Mouse (Mus musculus) urinary bladder, postnatal 14 days (tissue): Measurements from ENCODE around the gene Daxx.
A peak's percentile ranks its signal among the peaks of the same experiment; 100 is the strongest.
"Not testable (repeated sequence)": the region's sequence is repeated elsewhere in the genome, so short reads cannot be mapped to it uniquely, and the experiment has no call there.

Experiments
- DNase-seq: peaks from one replicate; pipeline ENCODE4 v3.0.0; 2021; ENCODE audit warnings: low spot score

Daxx gene

DNA sequence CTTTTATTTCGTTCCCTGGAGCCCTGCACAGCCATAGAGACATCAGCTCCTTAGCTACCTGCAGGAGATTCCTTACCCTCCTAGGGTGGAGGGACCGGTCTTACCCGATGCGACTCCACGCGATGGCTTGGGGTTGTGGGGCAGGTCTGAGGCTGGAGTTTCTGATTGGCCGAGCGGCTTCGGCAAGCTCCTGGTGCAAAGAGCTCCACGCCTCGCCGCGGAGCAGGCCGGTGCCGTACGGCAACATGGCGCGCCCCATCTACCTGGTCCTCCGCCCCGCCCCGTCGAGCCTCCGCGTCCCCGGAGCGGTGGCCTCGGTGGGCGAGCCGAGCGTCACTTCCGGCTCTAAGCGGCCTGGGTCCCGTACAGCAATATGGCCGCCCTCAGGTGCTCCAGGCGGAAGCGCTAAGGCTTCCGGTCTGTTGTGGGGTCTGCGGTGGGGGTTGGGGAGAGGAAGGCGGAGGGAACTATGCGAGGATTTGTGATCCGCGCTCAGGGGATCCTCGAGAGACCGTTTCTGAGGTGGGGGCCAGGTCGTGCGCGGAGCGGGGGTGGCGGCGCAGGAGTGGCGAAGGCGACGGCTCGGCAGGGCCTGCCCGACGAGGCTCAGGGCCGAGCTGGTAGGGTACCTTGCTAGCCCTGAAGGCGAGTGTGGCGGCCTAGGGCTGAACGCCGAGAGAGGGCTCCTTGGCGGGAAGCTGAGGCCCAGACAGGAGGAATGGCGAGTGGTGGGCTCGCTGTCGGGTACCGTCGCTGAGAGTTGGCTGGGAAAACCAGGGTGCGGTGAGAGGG, at the start of gene Daxx:
Gene Daxx (plus strand): TSS at position 338 of the 792 bp plus-strand sequence.
- DNase-seq: peak; percentile 99

DNA sequence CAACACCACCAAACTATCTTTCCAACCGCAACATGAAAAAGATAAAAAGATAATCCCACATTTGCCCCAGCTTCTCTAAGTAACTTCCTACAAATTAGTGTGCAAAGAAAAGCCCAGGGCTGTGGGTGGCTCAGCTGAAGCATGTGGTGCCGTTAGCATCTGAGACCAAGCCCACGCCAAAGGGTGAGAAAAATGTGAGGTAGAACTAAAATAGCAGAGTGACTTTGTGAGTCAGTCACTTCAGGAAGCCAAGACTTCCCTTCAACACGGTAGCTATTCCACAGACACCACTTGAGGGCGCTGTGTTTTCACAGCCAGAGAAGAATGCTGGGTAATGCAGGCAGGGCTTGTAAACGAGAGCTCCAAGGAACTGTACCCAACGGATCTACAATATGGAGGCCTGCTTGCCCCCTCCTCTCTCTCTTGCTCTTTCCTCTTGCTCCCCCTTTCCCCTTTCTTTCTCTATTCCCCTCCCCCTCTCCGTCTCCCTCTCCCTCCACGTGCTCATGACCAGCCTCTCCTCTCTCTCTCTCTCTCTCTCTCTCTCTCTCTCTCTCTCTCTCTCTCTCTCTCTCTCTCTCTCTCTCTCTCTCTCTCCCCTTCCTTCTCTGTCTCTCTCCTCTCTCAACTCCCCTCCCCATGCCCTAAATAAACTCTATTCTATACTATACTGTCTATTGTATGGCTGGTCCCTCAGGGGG, 43.7 kb upstream of the Daxx start:
- peak; percentile 26 for DNase-seq

DNA sequence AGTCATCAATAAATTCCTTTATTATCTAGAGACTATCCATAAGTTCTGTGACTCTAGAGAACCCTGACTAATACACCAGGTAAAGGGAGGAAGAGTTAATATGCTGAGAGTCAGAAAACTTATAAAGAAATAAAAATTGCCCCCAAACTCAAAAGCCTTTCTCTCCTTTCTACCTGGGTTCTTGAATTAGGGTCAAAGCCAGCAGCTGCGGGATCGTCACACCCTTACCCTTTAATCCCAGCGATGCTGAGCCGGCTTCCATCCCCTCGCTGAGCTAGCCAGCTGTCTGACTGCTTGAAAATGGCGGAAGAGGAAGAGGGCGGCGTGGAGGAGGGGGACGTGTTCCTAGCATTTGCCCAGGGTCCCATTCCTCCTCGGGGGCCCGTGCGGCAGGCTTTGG, 35.7 kb upstream of the Daxx start, which contains the start of gene Gm7029:
Gene Gm7029 (plus strand): TSS at position 301 of the 400 bp plus-strand sequence.
- not testable (repeated sequence) for DNase-seq

DNA sequence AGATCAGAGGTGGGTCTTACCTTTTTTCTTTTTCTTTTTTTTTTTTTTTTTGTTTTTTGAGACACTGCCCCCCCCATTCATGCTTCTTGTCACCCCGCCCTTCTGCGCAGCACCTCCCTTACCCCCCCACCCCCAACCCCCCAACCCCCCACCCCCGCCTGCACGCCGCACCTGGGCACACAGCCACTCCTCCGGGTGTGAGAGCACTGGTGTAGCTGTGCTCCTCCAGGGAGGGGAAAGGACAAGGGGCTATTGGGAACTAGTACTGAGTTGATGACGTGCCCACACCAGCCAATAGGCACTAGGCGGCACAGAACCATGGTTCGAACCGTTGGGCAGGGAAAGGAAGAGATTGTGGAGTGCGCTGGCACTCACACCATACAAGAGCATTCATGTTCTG, 34.8 kb upstream of the Daxx start:
- DNase-seq: no peak

DNA sequence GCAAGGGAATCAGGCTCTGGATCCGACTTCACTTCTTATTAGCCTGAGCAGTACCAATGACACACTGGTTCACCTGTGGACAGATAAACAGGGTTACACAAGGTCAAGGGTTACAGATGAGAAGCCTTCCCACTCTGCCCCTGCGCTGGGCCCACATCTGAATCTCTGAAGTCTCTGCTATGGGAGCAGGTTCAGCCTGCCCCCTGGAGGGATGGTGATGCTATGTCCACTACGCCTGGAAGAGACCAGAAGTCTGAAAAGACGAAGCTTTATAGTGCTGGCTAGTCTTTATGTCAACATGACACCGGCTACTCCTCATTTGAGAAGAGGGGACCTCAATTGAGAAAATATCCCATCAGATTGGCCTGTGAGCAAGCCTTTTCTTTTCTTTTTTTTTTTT, 33.4 kb upstream of the Daxx start:
- DNase-seq: peak; percentile 13

DNA sequence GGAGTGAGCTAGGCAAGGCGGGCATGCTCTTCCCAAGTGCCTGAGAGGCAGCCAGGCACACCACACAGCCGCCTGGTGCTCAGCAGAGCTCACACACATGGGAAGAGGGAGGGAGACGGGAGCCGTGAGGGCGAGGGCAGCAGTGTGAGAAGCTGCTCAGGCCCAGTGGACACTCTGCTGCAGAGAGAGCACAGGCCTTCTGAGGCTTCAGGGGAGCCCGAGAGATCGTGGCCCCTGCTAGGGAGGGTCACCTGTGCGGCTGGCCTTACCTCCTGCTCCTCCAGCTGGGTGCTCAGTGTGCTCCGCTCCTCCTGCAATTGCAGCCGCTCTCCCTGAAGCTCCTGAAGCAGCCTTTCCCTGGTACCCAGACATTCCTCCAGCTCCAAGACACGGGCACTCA, 24.9 kb upstream of the Daxx start:
- not testable (repeated sequence) for DNase-seq

DNA sequence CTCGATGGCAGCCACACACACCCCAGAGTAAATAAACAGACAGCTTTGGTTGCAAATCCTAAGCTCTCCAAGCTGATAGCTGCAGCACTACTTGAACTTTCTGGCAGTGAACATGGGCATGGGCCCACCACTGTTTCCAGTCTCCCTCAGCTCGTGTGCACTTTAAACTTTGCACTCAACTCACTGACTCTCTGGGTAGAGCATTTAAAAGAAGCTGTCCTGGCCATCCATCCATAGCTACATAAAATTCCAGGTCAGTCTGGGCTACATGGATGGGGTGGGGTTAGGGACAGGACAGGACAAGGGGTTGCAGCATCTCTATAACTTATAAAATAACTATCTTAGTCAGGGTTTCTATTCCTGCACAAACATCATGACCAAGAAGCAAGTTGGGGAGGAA, 21.4 kb upstream of the Daxx start:
- not testable (repeated sequence) for DNase-seq

DNA sequence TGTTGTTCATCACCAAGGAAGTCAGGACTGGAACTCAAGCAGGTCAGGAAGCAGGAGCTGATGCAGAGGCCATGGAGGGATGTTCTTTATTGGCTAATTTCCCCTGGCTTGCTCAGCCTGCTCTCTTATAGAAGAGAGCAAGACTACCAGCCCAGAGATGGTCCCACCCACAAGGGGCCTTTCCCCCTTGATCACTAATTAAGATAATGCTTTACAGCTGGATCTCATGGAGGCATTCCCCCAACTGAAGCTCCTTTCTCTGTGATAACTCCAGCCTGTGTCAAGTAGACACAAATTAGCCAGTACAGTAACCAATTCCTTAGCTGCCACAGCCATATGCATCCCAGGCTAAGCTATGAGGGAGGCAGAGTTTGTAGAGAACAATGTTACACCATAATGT, 21.0 kb upstream of the Daxx start:
- not testable (repeated sequence) for DNase-seq

DNA sequence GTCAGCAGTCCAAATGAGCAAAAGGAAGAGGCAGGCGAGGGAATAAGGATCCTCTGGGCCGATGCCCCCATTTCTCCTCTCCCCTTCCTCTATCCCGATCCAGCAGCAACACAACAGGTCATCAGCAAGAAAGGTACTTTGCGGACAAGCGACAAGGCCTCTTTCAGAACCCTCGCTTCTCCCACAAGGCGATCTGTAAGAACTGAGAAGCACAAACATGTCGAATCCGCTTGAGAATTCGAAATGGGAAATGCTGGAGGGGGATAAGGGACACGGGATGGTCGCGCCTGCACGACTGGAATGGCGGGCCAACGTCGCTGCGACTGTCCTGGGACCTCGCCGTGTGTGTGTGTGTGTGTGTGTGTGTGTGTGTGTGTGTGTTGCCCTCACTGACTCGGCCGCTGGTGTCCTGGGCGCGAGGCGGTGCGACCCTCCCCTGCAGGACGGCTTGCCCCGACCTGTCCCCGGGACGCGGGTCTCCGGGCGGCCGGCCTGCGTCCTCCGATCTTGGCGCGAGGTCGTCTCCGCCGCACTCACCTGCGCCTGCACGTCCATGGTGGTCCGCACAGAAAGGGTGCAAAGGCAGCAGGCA, 19.2 kb upstream of the Daxx start:
- not testable (repeated sequence) for DNase-seq

DNA sequence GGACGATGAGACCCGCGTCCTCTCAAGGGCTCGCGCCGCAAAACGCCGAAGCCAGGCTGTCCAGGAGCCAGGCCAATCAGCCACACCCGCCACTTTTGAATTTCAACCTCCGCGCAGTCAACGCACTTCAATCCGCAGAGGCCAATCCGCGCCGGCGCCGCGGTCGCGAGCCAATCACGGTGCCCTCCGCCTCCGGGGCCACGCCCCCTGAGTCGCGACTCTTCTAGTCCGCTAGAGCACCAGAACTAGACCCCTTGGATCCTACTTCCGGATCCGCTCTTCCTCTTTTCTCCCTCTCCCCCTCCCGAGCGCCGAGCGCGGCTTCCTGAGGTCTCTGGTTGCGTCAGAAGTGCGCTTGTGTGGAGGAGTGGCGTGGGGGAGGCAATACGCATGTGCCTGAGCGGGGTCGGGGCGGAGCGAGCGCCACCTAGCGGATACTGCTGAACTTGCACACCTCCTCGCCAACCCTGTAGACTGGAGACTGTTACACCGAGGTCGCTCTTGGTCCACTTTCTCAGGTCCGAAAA, 18.6 kb upstream of the Daxx start, which contains the start of gene Kifc1:
Gene Kifc1 (minus strand): TSS at position 129 of the 527 bp plus-strand sequence.
- peak; percentile 99 for DNase-seq

DNA sequence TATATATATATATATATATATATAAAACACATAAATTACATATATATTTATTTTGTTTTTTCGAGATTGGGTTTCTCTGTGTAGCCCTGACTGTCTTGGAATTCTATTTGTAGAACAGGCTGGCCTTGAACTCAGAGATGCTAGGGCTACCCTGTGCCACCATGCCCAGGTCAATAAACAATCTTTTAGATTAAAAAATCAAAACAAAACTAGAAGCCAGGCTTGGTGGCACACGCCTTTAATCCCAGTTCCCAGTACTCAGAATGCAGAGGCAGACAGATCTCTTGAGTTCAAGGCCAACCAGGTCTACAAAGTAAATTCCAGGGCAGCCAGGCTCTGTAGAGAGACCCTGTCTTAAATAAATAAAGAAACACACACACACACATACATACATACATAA, 17.9 kb upstream of the Daxx start:
- DNase-seq: no peak

DNA sequence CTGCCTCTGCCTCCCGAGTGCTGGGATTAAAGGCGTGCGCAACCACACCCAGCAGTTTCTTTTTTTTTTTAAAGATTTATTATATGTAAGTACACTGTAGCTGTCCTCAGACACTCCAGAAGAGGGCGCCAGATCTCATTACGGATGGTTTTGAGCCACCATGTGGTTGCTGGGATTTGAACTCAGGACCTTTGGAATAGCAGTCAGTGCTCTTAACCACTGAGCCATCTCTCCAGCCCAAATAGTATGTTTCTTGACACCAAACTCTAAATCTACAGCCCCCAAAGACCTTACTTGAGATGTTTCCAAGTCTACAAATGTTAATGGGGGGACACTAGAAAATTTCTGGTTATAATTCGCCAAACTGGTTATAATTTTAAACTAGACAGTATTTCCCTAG, 17.3 kb upstream of the Daxx start:
- DNase-seq: not testable (repeated sequence)

DNA sequence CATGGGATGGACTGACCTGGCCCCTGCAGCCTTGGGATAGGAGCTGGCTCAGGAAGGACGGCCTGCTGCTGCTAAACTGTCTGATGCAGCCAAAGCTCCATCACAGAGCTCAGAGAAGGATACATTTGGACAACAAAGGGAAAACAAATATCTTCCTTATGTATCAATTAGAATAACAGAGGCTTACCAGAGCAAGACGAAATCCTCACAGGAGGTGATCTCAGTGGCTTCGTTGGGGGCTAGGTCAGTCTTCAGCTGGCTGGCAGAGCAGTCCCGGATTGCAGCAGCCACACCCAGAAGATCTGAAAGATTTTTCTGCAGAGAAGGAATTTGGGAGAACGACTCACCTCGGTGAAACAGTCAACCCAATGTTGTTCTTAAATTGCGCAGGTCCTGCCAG, 16.8 kb upstream of the Daxx start:
- DNase-seq: no peak

DNA sequence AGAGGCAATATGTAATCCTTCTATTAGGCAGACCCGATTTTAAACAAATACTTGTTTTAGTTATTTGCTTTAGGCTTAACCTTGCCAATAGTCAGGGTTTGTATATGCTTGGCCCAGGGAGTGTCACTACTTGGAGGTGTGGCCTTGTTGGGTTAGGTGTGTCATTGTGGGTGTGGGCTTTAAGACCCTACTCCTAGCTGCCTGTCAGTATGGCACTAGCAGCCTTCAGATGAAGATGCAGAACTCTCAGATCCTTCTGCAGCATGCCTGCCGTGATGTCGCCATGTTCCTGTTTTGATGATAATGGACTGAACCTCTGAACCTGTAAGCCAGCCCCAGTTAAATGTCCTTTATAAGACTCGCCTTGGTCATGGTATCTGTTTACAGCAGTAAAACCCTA, 16.2 kb upstream of the Daxx start:
- not testable (repeated sequence) for DNase-seq

DNA sequence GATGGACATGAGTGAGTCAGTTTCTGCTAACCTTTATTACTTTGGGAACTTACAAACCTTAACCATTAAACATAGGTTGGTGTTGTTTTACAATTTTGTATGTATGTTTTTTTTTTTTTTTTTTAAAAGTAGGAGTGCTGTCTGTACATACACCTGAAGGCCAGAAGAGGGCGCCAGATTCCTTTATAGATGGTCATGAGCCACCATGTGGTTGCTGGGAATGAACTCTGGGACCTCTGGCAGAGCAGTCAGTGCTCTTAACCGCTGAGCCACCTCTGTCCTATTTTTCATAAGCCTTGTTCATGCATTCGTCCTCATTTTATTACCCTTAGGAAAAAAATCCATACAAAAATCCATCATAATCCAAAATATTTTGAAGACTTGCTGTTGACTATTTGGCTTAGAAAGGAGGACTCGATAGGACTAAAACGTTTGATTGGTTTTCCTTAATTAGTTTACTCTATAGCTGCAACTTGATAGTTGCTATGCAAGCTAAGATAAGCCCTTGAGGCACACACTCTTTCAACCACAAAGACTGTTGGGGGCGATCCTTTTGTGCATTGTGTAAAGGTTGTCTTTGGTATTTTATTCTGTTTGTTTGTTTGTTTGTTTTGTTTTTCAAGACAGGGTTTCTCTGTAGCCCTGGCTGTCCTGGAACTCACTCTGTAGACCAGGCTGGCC, 12.0 kb upstream of the Daxx start:
- DNase-seq: no peak

DNA sequence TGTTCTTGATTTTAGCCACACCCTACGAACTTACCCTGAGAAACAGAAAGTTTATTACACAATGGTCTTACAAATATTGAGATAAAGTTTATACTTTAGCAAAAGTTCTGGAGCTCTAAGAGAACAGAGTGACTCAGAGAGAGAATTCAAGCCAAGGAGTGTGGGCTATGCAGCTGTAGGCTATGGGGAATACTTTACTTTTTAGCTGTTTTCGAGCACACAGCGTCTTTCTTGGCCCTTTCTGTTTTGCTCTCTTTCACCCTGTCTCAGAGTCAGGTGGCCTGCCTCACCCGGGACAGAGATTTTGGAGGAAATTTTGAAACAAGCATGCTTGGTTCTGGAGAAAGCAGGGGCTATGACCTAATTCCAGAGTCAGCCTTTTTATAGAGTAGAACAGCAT, 11.0 kb upstream of the Daxx start:
- DNase-seq: not testable (repeated sequence)

DNA sequence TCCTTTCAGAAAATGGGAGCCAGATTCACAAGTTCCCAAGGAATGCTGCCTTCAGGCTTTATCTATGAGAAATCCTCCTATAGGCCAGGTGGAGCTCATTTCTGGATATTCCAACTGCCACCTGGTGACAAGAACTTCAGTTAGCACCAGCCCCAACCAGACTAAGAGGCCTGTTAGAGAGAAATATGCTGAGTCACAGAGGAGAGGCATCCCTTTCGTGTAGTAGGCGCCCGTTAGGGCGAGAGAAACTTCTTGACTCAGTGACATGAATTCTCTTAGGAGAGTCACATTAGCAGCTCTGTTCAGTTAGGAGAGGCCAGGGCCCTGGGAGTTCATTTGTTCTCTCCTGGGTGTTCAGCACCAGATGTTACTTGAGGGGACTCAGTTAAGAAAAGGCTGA, 9.6 kb upstream of the Daxx start:
- DNase-seq: no peak

DNA sequence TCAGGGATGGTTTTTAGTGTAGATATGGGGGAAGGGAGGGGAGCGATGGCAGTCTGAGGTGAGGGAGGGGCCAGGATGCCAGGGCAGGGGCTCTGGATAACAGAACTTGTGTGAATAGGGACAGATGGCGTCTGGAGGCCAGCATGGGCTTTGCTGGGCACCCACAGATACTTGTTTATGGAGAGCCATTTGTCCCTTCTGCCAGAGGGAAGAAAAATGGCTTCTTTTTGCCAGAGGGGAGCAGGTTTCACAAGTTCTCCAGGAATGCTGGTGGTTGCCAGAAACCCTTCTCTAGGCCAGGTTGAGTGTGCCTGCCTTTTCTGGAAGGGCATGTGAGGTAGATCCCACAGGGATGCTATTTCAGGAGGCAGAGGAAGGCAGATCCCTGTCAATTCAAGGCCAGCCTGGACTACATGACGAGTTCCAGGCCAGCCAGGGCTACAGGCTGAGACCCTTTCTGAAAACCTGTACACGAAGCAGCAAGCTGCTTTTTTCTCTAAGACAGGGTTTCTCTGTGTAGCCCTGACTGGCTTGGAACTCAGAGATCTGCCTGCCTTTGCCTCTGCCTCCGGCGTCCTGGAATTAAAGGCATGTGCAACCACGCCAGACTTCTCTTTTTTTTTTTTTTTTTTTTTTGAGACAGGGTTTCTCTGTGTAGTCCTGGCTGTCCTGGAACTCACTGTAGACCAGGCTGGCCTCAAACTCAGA, 8.8 kb upstream of the Daxx start:
- no peak for DNase-seq

DNA sequence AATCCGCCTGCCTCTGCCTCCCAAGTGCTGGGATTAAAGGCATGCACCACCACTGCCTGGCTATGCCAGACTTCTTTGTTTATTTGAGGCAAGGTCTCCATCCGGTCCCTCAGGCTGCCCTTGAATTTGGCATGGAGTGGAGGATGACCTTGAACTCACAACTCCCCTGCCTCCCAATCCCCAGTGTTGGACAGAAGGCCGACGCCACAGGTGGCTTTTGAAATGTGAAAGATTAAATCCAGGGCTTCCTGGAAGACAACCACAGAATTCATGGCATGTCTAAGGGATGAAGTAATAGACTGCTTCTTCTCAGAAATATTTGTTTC, 8.3 kb upstream of the Daxx start:
- DNase-seq: no peak

DNA sequence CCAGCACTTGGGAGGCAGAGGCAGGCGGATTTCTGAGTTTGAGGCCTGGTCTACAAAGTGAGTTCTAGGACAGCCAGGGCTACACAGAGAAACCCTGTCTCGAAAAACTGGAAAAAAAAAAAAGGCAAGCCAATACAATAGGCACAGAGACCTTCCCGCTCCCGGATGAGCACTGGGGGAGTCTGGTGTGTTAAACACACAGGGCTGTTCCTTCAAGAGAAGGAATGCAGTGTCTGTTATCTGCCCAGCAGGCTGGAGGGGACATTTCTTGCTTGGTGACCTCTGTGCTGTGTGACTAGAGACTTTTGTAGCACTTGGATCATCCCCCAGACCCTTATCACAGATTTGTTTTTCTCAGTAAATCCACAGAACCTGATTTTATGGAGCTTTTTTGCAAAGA, 7.6 kb upstream of the Daxx start:
- DNase-seq: no peak

DNA sequence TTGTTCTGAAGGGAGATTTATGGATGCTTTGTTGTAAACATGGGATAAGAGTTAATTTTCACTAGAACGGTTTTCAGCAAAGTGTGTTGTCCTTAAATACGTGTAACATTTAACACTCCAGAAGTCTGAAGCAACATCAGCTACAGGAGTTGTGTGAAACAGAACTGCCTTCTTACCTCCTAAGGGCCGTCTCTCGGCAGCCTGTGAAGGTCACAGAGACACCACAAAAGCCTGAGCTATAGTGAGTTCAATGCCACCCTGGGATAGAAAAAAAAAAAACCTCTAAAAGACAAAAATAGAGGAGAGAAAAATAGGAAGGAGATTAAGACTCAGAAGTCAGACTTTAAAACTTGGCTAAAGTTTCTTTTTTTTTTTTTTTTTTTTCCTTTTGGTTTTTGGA, 7.1 kb upstream of the Daxx start:
- DNase-seq: no peak

DNA sequence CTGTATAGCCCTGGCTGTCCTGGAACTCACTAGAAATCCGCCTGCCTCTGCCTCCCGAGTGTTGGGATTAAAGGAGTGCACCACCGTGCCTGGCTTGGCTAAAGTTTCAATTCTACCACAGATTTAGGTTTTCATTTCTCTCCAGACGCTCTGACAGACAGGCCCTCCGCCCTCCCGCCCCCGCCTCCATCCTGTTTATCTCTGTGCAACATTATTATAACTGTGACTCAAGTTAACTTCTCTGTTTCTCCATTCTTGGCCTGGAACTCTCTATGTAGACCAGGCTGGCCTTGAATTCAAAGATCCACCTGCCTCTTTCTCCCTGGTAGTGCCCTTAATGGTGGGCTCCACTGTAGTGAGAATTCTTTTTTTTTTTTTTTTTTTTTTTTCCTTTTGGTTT, 6.7 kb upstream of the Daxx start:
- DNase-seq: no peak
